Mouse (Mus musculus): ENCODE results near the gene Sorcs1.

DNA sequence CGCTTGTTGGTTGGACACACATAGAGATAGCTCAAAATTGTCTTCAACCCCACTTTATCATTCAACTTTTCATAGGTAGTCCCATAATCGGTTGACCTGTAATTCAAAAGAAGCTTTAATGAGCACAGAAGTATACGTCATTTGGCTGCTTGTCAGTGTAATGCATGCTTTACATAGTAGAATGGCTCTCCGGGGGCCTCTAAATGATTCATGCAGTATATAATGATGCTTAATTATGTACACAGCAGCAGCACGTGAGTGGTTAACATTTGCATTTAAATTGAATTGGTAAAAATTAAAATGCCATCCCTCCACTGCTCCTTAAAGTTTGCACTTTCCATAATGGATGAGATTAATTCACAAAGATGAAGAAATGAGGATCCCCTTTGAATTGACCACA lies 299.5 kb downstream of the Sorcs1 start:
- TF ChIP-seq POLR2A (IDR thresholded peaks at IDR 0.05; ENCODE audit: insufficient read depth, low read depth, low read length) = no peak
- no peak for TF ChIP-seq CTCF (IDR thresholded peaks at IDR 0.05)
- no peak for TF ChIP-seq EP300 (IDR thresholded peaks at IDR 0.05; ENCODE audit: insufficient read depth, low read depth, low read length)
